Mouse (Mus musculus) heart, postnatal 0 days (tissue): Measurements from ENCODE around the gene Prkag2. TPM values are rescaled to one million over a fixed set of nuclear protein-coding genes. Genes with fewer than 3 reads are reported as not detected.

Experiments used
- ATAC-seq: fragments of 200-750 bp; cut with Nextera tagmentation; 2 replicates; pipeline ENCODE4 v1.8.0; 2017; ENCODE audit warnings: low read depth, moderate number of reproducible peaks, moderate library complexity; ENCODE audit not compliant: insufficient read depth
- DNase-seq: peaks from one replicate; pipeline ENCODE4 v3.0.0-alpha.2; 2016; ENCODE audit warnings: low spot score
- H3K27ac ChIP-seq: fragments of 300-500 bp; sonication (generic); 2 replicates; pipeline ENCODE4 v1.5.1; 2014; ENCODE audit warnings: low read depth, mild to moderate bottlenecking
- H3K27me3 ChIP-seq: fragments of 300-500 bp; sonication (generic); 2 replicates; pipeline ENCODE4 v1.6.1; 2014; ENCODE audit warnings: low read length, mixed read lengths; ENCODE audit not compliant: control insufficient read depth, insufficient read depth
- H3K36me3 ChIP-seq: fragments of 300-500 bp; sonication (generic); replicated peaks from 2 replicates; pipeline ENCODE4 v1.6.1; 2014; ENCODE audit warnings: low read length, mixed read lengths; ENCODE audit not compliant: control insufficient read depth, insufficient read depth
- H3K4me1 ChIP-seq: fragments of 300-500 bp; sonication (generic); 2 replicates; pipeline ENCODE4 v1.6.1; 2014; ENCODE audit warnings: antibody characterized with exemption; ENCODE audit not compliant: control insufficient read depth, insufficient read depth
- H3K4me2 ChIP-seq: fragments of 300-500 bp; sonication (generic); 2 replicates; pipeline ENCODE4 v1.6.1; 2014; ENCODE audit warnings: low read depth, mild to moderate bottlenecking, low read length, moderate library complexity
- H3K4me3 ChIP-seq: fragments of 300-500 bp; sonication (generic); 2 replicates; pipeline ENCODE4 v1.5.1; 2014; ENCODE audit warnings: low read depth, low read length
- H3K9ac ChIP-seq: fragments of 300-500 bp; sonication (generic); replicated peaks from 2 replicates; pipeline ENCODE4 v1.6.1; 2014; ENCODE audit warnings: low read depth, low read length, mixed read lengths
- H3K9me3 ChIP-seq: fragments of 300-500 bp; sonication (generic); replicated peaks from 2 replicates; pipeline ENCODE4 v1.6.1; 2016; ENCODE audit warnings: low read length; ENCODE audit not compliant: control insufficient read depth
- CTCF ChIP-seq: IDR thresholded peaks from 2 replicates; pipeline ENCODE4 v1.5.1; 2016; ENCODE audit warnings: antibody characterized with exemption, control low read depth, low read depth
- EP300 ChIP-seq: IDR thresholded peaks from 2 replicates; pipeline ENCODE4 v1.6.1; 2016; ENCODE audit warnings: antibody characterized with exemption, low read depth
- WGBS: fragments of 180-500 bp; shearing (Covaris S2); extraction: QIAGEN DNeasy Blood & Tissue Kit; methylation state at CpG from one replicate; pipeline ENCODE4 v1.1.7; 2014; 5-methylcytosine and 5-hydroxymethylcytosine counted together
- polyA plus RNA-seq: library from polyadenylated mRNA; unstranded; fragments of >200 nt; fragmentation: Nextera tagmentation; extraction: Ambion mirVana; gene quantifications from 2 replicates; pipeline ENCODE4 v1.2.1, GENCODE M21; 2015
- total RNA-seq: library from RNA; depleted of rRNA; stranded (reverse); fragments of >200 nt; gene quantifications from 2 replicates; pipeline ENCODE4 v1.2.3, GENCODE M21; 2014; ENCODE audit warnings: low replicate concordance

The Prkag2 gene
- total and polyA plus RNA-seq, 2 experiments from 2014 or later, result 62.9 to 121 TPM

DNA sequence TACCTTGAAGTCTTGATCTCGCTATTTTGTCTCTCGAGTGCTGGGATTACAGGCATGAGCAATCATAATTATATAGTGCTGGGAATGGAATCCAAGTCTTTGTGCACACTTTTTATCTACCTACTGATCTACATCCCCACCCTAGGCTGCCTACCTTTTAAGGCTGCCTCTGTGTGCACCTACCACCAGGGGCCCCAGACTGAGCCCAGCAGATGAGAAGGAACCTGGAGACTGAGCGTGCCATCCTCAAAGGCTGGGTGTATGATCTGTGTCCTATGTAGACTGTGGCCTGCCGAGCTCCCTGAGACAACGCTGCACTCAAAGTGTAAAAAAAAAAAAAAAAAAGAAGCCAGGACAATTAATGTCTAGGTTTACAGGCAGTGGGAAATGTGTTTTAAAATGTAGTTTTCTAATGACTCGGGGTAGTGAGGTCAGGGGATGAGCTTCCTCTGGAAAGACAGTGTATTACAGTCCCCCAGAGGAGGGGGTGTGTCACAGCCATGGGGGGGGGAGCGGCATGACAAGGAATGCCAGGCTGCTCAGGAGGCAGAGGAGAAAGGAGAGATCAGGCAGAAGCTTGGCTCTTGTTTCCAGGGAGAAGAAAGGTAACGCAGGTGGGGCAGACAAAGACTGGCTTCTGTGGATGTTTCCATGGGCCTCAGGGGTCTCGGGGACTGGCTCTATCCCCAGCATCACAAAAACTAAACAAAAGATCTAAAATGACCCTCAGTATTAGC lies 114.1 kb downstream of the Prkag2 start:
- ATAC-seq, result no peak
- peak overlapping the region; percentile 30 for H3K4me3 ChIP-seq
- H3K4me1 ChIP-seq, result peaks cover 69% of the 10 kb centered on the region
- DNase-seq, result no peak
- H3K36me3 ChIP-seq, result peaks cover 2% of the 10 kb centered on the region
- H3K4me2 ChIP-seq, result peak overlapping the region; percentile 51
- H3K27ac ChIP-seq, result peak overlapping the region; percentile 93
- TF ChIP-seq EP300, result no peak
- TF ChIP-seq CTCF, result 0 out of 2 replicates have a peak, but pooled peaks have one; percentile 6
- no peak overlapping the region; the same call in 1 of the 2 replicates for H3K9ac ChIP-seq
- 44% methylated on average over 9 of the region's 9 CpGs for WGBS
- no peaks in the 10 kb centered on the region for H3K9me3 ChIP-seq
- H3K27me3 ChIP-seq, result no peaks in the 10 kb centered on the region

DNA sequence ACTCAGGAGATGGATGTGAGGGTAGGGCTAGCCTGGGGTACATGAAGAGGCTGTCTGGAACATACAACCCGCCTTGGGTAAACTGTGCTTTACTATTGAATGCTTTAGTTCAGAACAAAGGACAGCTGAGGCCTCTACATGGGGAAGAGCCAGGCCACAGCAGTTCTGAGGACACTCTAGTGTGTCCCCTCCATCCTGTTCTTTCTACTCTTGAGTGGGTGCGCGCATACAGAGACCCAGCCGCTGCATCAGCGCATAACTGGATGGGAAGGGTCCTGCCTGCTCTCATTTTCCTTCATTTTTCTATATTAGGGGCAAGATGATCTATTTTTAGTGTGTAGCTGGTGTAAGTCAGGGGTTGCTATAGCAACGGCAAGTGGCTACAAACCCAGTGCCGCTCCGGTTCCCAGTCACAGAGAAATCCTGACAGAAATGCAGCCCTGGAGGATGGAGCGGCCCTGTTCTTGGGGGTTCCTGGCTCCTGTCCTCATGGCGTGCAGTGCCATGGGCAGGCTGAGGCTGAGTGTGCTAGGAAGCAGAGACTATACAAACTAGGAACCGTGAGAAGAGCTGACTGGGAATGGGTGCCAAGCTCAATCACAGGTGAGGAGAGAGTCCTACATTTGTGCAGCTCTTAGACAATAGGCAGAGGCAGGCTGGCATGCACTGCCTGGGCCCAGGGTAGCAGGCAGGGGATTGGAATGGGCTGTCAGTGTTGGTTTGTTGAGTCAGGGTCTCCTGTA lies 114.8 kb downstream of the Prkag2 start:
- DNase-seq (peak; percentile 75), ATAC-seq (no peak; the same call in 1 of the 2 replicates)
- H3K4me2 ChIP-seq, result peak overlapping the region; percentile 51
- H3K27ac ChIP-seq, result peak overlapping the region; percentile 93
- H3K9ac ChIP-seq, result peak overlapping the region; percentile 22; the same call in 1 of the 2 replicates
- 31% methylated on average over 11 of the region's 11 CpGs for WGBS
- peak overlapping the region; percentile 30 for H3K4me3 ChIP-seq
- no peaks in the 10 kb centered on the region for H3K36me3 ChIP-seq
- peaks cover 72% of the 10 kb centered on the region for H3K4me1 ChIP-seq
- no peaks in the 10 kb centered on the region for H3K9me3 ChIP-seq
- TF ChIP-seq EP300 (no peak), CTCF (no peak)
- H3K27me3 ChIP-seq, result no peaks in the 10 kb centered on the region

DNA sequence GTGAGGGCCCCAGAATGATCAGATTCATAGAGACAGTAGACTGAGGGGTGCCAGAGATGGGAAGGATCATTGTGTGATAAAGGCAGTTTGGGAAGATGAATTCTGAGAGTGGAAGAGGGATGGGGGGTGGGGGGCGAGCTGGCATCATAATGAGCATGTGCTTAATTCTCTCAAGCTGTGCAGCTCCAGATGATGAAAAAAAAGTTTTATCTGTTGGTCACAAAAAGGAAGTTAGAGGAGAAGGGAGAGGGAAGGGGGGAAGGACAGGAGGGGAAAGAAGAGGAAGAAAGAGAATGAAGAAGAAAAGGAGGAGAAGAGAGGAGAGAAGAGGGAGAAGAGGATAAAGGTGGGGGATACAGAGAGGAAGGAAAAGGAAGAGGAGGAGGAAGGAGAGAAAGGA lies 116.3 kb downstream of the Prkag2 start:
- TF ChIP-seq EP300, result no peak
- no peak for TF ChIP-seq CTCF
- WGBS, result 42% methylated on average over 1 of the region's 1 CpGs
- H3K27ac ChIP-seq, result peak overlapping the region; percentile 93
- no peaks in the 10 kb centered on the region for H3K9me3 ChIP-seq
- H3K27me3 ChIP-seq, result no peaks in the 10 kb centered on the region
- no peaks in the 10 kb centered on the region for H3K36me3 ChIP-seq
- DNase-seq (no peak), ATAC-seq (no peak)
- H3K4me1 ChIP-seq, result peaks cover 74% of the 10 kb centered on the region
- no peak overlapping the region for H3K4me2 ChIP-seq
- 0 out of 2 replicates have a peak overlapping the region, but pooled peaks have one; percentile 12 for H3K9ac ChIP-seq
- H3K4me3 ChIP-seq, result no peak overlapping the region

DNA sequence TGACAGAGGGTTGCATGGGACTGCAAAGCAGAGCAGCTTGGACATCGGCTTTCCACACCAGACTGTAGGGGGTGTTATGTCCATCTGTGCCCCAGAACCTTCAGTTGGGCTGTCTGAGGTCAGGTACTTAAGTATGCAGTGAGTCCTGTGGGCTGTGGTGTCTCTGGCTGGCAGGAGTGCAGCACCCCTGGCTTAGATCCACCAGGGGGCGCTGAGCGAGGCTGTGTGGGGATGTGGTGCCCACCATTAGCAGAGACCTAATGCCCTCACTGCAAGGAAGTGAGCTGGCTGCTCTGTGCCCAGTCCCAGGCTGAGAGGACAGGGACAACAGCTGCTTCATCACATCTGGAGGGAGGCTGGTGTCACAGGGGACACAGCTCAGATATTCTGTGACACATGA lies 116.9 kb downstream of the Prkag2 start:
- Histone ChIP-seq H3K9ac (no peak overlapping the region), H3K4me1 (peaks cover 80% of the 10 kb centered on the region), H3K27ac (peak overlapping the region; percentile 93), H3K4me3 (no peak overlapping the region), H3K4me2 (no peak overlapping the region), H3K36me3 (no peaks in the 10 kb centered on the region), H3K27me3 (no peaks in the 10 kb centered on the region), H3K9me3 (no peaks in the 10 kb centered on the region)
- TF ChIP-seq CTCF (peak; percentile 84), EP300 (no peak)
- WGBS, result 12% methylated on average over 3 of the region's 3 CpGs
- ATAC-seq, result peak; percentile 37
- DNase-seq, result peak; percentile 71

DNA sequence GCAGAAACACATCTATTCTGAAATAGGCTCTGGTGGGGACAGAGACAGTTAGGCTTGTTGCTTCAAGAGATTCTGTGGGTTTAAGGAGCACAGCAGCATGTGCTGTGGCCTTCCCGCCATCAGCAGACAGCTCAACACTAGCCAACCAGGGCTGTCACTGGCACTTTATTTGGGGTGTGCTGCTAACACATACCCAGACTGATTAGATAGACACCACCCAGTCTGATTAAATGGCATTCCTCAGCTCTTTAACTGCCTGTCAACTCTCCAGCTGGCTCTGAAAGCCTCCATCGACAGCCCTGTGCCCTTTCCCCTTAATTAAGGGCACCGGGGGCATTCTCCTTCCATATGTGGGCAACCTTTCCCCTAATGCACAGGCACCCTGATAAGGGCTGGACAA lies 118.2 kb downstream of the Prkag2 start:
- Histone ChIP-seq H3K36me3 (no peaks in the 10 kb centered on the region), H3K4me3 (no peak overlapping the region), H3K9ac (no peak overlapping the region; the same call in 1 of the 2 replicates), H3K27me3 (no peaks in the 10 kb centered on the region), H3K27ac (peak overlapping the region; percentile 93), H3K4me2 (no peak overlapping the region), H3K9me3 (no peaks in the 10 kb centered on the region), H3K4me1 (peaks cover 87% of the 10 kb centered on the region)
- TF ChIP-seq EP300 (peak; percentile 66; the same call in 1 of the 2 replicates), CTCF (no peak)
- peak; percentile 81 for ATAC-seq
- DNase-seq, result peak; percentile 77
- WGBS, result 22% methylated on average over 3 of the region's 3 CpGs
